Mouse (Mus musculus): ENCODE results near the gene Gm13090. TPM values are rescaled to one million over a fixed set of nuclear protein-coding genes. Genes with fewer than 3 reads are reported as not detected.

The Gm13090 gene
- polyA plus RNA-seq, 1 experiment: not detected

DNA sequence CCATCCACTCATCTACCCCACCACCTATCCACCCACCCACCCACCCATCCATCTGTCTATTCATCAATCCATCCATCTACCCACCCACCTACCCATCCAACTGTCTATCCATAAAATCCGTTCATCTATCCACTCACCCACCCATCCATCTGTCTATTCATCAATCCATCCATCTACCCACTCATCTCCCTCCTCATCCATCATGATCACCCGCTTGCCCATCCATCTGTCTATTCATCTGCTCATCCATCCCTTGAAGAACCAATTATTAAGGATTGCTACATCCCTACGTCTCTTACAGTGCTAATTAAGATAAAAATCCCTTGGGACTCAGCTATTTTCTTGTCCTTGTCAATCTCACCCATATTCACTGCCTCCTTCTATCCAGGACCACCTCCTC is 29.5 kb downstream of the Gm13090 start:
- TF ChIP-seq GATA1 (IDR thresholded peaks at IDR 0.05; ENCODE audit: low read length): no peak

DNA sequence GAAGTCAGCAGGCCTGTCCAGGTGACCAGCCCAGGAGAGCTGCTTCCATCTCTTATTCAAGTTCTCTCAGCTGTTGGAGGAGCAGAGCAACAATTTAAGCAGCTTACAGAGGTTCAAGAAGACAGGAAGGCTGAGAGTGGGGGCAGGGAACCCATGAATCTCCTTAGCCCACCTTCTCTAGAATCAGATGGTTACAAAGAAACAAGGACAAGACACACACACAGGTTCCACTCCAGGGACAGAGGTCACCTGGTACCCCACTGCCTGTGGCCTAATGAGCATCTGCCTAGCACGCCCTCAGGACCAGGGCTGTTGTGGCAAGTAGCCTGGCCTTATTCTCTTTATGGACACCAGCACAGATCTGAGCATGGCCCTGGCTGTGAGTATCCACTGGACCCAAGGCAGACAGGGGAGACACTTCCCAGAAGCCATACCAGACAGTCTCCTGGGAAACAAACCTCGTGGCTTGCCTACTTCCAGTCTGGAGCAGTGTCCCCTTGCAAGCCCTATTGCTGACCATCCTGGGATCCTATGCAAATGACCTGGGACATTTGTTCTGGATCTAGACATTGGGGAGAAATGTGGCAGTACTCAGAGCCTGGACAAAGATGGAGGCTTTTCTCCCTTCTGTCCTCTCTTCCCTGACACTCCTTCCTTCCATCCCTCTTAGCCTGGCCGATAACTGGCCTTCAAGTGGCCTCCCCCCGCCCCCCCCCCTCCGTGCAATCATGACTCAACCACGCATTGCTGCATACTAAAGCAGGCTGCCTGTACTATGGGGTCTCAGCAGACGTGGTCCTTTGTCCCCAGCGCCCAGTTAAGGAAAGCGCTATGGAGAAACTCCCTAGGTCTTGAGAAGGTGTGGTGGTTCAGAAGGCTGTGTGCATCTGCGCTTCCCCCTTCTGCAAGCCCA is 38.5 kb downstream of the Gm13090 start:
- TF ChIP-seq GATA1 (IDR thresholded peaks at IDR 0.05; ENCODE audit: low read length): no peak

DNA sequence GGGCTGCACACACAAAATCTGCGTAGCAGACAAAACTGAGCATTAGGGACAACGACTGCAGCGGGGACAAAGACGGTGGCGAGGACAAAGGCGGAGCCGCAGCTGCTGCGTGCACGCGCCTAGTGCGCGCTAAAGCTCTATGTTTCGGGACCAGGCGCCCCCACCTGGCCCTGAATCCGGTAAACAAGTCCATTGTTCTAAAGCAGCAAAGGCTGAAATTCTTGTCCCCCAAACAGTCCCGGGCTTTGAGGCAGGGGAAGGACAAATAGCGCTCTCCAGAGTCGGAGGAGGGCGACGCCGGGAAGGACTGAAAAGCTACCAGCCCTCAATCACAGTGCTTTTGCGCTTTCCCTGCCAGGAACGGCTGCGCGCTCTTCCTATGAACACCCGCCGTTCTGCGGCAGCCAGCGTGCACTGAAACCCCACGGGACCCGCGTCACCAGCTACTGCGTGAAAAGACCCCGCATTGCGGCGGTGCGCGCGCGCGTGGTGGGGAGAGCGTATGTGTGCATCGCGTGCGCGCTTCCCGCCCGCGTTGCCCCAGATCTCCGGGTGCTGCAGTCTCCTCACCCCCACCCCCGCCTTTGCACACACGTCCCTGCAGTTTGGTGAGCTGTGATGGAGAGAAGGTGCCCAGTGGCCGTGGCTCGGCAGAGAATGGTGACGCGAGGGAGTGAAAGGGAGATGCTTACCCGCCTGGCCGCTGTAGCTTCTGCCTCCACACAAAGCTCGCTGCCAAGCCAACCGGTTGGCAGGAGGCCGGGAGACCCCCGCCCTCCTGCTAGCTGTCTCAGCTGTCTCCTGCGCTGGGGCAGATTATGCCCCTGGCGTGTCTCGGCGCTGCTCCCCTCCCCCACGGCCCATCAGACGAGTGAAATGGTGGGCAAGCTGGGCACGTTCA is 39.5 kb downstream of the Gm13090 start:
- no peak for TF ChIP-seq GATA1 (IDR thresholded peaks at IDR 0.05; ENCODE audit: low read length)

DNA sequence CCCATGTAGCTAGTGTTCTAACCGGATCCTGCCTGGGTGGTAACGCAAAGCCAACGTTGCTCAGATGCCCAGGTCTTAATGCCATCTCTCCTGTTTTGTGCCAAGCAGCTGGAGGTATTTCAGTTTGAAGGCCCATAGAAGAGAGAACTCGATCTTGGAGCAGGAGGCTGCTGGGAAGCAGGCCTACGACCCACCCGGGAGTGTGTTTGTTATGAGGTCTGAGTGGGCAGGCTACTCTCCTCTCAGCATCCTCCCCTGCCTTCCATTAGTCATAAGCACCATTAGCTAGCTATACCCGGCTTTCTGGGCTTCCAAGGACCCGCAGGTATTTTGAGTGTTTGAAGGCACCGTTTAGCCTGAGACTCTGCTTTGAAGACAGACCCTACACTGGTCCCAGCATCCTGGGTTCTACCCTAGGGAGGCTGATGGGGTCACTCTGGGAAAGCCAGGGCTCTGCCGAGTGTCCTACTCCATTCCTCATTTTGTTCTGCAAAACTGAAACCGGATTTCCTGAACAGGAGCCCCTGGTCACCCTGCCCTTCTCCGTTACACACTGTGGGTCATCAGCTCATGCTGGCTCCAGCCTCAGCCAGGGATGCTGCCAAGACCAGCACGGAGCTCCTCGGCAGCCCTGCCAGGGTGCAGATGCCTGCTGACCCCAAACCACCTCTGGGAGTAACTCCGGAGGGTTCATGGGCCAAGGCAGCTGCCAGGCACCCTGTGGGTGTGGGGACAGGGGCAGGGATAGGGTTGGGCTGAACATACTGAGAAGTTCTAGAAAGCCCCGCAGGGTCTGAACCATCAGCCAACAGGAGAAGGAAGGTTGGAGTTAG is 40.6 kb downstream of the Gm13090 start:
- TF ChIP-seq GATA1 (IDR thresholded peaks at IDR 0.05; ENCODE audit: low read length): no peak

DNA sequence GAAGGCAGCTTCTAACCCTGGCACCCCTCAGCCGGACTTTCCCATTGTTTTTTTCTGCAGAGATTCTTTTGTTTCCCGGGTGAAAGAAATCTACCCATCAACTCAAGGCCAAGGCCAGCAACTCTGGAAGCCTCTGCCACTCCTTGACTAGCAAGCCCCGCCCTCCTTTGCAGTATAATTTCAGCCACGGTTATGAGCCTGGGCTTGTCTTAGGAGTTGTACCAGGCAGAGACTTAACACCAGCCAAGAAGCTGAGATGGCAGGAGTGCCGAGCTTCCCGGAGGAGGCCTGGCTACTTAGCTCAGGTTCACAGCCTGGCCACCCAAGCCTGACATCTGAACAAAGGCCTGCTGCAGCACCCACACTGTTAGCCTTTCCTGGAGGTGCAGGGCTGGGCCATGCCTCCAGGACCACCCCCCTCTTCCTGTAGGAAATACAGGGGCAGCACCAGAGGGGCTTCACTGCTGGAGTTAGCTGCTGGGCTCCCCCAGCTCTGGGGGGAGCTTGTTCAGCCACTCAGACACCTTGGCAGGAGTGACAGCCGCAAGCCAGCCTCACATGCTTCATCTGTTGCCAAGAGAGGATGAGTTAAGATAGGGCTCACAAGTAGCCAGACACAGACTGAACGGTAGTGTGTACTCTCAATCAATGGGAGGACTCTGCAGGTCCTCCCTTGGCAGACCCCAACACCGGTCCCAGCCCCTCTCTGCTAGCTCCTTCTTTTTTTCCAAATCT is 41.6 kb downstream of the Gm13090 start:
- TF ChIP-seq GATA1 (IDR thresholded peaks at IDR 0.05; ENCODE audit: low read length): no peak

DNA sequence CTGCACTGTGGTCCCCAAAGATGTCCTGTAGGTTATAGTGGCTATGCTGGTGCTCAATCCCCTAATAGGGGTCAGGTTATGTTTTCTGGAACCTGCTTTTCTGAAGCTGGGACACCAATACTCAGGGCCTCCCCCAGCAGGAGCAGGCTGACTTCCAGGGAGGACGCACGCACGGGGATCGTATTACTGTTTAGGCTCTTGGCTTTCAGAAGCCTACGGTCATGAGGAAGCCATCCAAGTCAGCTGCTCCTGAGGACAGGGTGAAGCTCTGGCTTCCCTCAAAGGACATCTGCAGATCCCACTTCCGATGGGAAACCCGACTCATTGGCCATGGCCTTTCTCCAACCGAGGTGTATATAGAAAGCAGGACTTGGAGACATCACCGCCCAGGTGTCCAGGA is 43.1 kb downstream of the Gm13090 start:
- TF ChIP-seq GATA1 (IDR thresholded peaks at IDR 0.05; ENCODE audit: low read length): no peak

DNA sequence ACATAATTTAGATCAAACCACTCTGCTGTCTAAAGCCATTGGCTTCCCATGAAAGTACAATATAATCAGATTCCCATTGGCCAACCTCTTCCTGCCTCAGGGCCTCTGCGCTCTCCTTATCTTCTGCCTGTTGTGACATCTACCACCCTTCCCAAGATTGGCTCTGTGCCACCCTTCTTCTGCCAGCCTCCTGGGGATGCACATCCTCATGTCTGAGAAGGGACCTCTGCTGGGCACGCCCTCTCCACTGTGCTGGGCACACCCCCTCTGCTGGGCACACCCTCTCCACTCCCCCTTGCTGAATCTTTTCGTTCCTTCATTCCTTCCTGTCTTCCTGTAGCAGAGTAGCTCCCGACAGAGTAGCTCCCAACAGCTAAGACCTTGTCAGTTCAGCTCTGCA is 44.4 kb downstream of the Gm13090 start:
- TF ChIP-seq GATA1 (IDR thresholded peaks at IDR 0.05; ENCODE audit: low read length): no peak

DNA sequence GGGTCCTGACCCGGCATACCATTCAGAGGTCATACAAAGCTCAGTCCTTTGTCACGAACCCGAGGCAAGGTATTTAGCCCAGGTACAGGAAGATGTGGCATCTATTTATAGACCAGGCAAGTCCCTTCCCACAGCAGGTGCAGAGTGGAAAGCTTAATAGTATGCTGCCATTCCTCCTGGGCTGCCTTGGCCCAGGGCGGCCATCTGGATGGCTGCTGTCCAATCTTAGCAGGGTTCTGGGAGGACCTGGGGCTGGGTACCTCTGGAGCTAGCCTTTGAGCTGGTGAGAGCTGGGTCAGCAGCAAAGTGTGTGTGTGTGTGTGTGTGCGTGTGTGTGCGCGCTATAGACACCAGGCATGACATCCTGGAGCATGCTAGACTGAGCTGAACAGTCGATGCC is 46.1 kb downstream of the Gm13090 start:
- no peak for TF ChIP-seq GATA1 (IDR thresholded peaks at IDR 0.05; ENCODE audit: low read length)

DNA sequence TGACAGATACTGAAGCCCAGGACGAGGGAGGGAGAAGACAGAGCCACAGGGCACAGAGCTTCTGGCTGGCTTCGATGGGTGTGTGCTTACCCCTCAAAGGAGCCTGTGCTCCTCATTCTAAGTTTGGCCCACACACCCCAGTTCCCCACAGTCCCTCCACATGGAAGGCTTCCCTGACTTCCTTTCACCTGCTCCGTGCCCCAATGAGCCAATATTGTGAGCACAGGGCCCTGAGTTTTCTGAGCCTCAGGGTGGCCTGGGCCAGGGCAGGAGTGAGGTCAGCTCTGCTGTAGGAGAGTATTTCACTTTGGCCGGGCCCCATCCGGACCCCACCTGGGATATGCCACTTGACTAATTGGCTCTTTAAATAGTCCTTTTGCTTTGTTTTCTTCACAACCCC is 48.3 kb downstream of the Gm13090 start:
- no peak for TF ChIP-seq GATA1 (IDR thresholded peaks at IDR 0.05; ENCODE audit: low read length)

DNA sequence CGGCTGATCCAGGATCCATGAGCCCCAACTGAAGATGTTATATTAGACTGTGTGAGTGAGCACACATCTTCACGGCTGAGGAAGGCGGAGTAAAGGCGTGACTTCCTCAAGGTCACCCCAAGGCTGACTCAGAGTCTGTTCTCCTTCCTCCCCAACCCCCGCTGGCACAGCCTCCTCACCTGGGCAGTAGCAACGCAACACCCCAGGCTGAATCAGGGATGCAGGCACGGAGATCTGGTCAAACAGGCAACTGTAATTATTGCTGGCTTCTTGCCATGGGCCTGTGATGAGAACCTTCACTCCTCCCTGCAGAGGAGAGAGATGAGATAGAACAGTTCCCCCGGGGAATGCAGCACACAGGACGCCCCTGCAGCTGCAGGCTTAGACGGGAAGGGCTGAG is 48.8 kb downstream of the Gm13090 start:
- no peak for TF ChIP-seq GATA1 (IDR thresholded peaks at IDR 0.05; ENCODE audit: low read length)

DNA sequence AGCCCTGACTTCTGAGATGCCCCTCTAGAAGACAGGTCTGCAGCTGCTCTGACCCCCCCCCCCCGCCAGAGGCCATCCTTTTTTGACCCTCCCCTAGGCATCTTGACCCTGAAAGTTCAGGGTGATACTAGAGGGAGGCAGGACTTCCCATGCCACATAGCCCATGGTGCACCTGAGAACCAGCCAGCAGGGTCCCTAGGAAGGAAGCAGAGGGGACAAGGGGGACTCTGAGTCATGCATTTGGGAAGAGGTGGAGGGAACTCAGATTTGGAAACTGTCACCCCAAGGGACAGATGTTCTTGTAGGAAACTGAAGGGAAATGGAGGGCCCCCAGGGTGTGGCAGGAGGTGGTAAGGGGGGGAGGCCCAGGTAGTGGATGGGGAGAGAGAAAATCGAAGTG is 49.2 kb downstream of the Gm13090 start:
- no peak for TF ChIP-seq GATA1 (IDR thresholded peaks at IDR 0.05; ENCODE audit: low read length)

DNA sequence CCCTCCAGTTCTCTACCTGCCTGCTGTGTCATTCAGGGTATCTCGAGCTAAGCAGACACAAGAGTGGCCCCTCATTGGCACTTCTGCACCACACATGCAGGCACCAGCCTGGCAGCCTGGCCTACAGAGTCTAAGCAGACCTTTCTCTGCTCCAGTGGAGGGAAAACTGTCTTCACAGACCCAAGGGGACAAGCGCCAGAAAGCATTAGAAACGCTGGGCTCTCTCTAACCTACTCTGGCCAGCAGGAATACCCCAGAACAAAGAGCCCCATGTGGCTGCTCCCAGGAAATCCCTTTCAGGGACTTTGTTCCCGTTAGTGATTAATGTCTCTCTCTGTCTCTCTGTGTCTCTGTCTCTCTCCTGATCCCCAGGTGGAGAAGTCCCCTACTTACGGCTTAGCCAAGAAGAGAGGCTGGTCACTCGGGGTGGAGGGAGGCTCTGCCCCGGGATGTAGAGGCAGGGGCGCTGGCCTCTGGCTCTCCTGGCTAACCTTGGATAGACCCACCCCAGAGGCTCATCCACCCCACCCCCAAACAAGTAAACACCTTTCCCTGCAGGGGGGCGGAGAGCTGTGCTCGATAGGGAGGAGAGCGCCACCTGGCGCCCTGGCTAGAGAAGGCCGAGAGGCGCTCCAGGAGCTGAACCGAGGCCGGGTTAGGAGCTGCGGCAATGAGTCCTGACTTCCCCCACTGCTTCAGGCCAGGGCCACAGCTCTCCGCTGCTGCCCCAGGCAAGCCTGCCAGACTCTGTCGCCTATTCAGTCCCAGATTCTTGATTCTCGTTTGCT is 49.9 kb downstream of the Gm13090 start:
- TF ChIP-seq GATA1 (IDR thresholded peaks at IDR 0.05; ENCODE audit: low read length): no peak

DNA sequence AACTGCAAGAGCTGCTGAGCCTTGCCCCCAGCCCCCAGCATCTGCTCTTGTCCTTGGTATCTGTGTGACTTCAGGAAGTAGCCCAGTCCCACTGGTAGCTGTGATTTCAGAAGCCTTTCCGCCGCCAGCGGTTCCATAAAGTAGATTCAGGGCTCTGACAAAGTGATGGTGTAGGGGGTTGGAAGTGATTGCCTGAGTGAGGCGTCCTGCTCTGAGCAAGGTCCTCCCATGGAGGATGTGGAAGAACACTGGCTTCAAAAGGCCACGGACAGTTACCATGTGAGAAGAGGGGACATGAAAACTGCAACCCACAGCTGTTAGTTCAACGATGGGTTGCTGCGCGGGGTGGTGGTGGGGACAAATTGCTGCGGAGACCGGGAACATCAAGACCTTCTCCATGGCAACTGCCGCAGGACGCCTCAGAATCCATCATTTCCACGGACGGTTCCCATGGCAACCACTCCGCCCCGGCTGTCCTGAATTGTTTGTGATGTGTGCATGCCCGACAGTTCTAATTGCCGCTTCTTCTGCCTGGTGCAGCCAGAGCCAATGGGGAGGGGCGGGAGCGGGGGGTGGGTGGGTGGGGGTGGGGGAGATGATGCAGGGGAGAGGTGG is 51.1 kb downstream of the Gm13090 start:
- no peak for TF ChIP-seq GATA1 (IDR thresholded peaks at IDR 0.05; ENCODE audit: low read length)

Other genes starting within 250 kb of the Gm13090 start
- not detected in 2 replicates for gene Errfi1, start 235.7 kb upstream of the Gm13090 start, polyA plus RNA-seq (2012)
- gene Park7, start 175.1 kb upstream of the Gm13090 start, polyA plus RNA-seq (2012): 389 and 427 TPM in 2 replicates
- gene Tnfrsf9, start 175.0 kb upstream of the Gm13090 start, polyA plus RNA-seq (2012): not detected in 2 replicates
- not detected in 2 replicates for gene Uts2, start 92.5 kb upstream of the Gm13090 start, polyA plus RNA-seq (2012)
- 2.6 and 3.4 TPM in 2 replicates for gene Per3, start 44.9 kb upstream of the Gm13090 start, polyA plus RNA-seq (2012)
- 4.1 and 6.8 TPM in 2 replicates for gene Vamp3, start 31.6 kb upstream of the Gm13090 start, polyA plus RNA-seq (2012)

All from G1E-ER4 (cell line).